Mouse (Mus musculus): Measurements from ENCODE around the gene Zfp219.
A peak's percentile ranks its signal among the peaks of the same experiment; 100 is the strongest.

Zfp219 gene

GRCm38 (mm10) chr14:52018248-52019050 is 2.1 kb downstream of the Zfp219 start:
- no peak for DNase-seq (ENCODE audit: low read depth, low spot score)

- no peak for DNase-seq (ENCODE audit: low read depth, low spot score)
These were observed 2.9 kb downstream of the Zfp219 start for GRCm38 (mm10) chr14:52017662-52018061.

- DNase-seq (ENCODE audit: low read depth, low spot score) = no peak
These were observed 3.7 kb downstream of the Zfp219 start for GRCm38 (mm10) chr14:52016625-52017405.

GRCm38 (mm10) chr14:52015445-52016100 is 5.0 kb downstream of the Zfp219 start, which contains the start of gene Tmem253:
Gene Tmem253, plus strand, starts transcription at chr14:52015658.
- DNase-seq (ENCODE audit: low read depth, low spot score) = no peak

GRCm38 (mm10) chr14:52014761-52015311 is 5.7 kb downstream of the Zfp219 start:
- DNase-seq (ENCODE audit: low read depth, low spot score) = peak; percentile 65

- DNase-seq (ENCODE audit: low read depth, low spot score) = no peak
These were observed 6.2 kb downstream of the Zfp219 start for GRCm38 (mm10) chr14:52014271-52014760.

GRCm38 (mm10) chr14:52013771-52014219 is 6.7 kb downstream of the Zfp219 start:
- peak; percentile 56 for DNase-seq (ENCODE audit: low read depth, low spot score)

GRCm38 (mm10) chr14:52013021-52013610 is 7.4 kb downstream of the Zfp219 start:
- no peak for DNase-seq (ENCODE audit: low read depth, low spot score)

GRCm38 (mm10) chr14:52012553-52012952 is 8.0 kb downstream of the Zfp219 start:
- DNase-seq (ENCODE audit: low read depth, low spot score) = no peak

- no peak for DNase-seq (ENCODE audit: low read depth, low spot score)
These were observed 8.4 kb downstream of the Zfp219 start for GRCm38 (mm10) chr14:52012085-52012484.

- DNase-seq (ENCODE audit: low read depth, low spot score) = no peak
These were observed 8.8 kb downstream of the Zfp219 start for GRCm38 (mm10) chr14:52011683-52012082.

GRCm38 (mm10) chr14:52010446-52011111 is 10.0 kb downstream of the Zfp219 start:
- no peak for DNase-seq (ENCODE audit: low read depth, low spot score)

GRCm38 (mm10) chr14:52009841-52010240 is 10.7 kb downstream of the Zfp219 start:
- no peak for DNase-seq (ENCODE audit: low read depth, low spot score)

- DNase-seq (ENCODE audit: low read depth, low spot score) = no peak
These were observed 11.2 kb downstream of the Zfp219 start for GRCm38 (mm10) chr14:52009361-52009760.

GRCm38 (mm10) chr14:52008321-52009203 is 12.0 kb downstream of the Zfp219 start:
- DNase-seq (ENCODE audit: low read depth, low spot score) = peak; percentile 91

GRCm38 (mm10) chr14:52006771-52007170 is 13.8 kb downstream of the Zfp219 start:
- no peak for DNase-seq (ENCODE audit: low read depth, low spot score)

GRCm38 (mm10) chr14:52006241-52006640 is 14.3 kb downstream of the Zfp219 start:
- no peak for DNase-seq (ENCODE audit: low read depth, low spot score)

GRCm38 (mm10) chr14:52005616-52006015 is 14.9 kb downstream of the Zfp219 start:
- no peak for DNase-seq (ENCODE audit: low read depth, low spot score)

GRCm38 (mm10) chr14:52005141-52005540 is 15.4 kb downstream of the Zfp219 start:
- no peak for DNase-seq (ENCODE audit: low read depth, low spot score)
